Mouse (Mus musculus) limb, embryonic 11.5 days (tissue): Measurements from ENCODE around the gene Zw10. TPM values are rescaled to one million over a fixed set of nuclear protein-coding genes. Genes with fewer than 3 reads are reported as not detected.

Source experiments
- ATAC-seq: fragments of 200-750 bp; cut with Nextera tagmentation; 2 replicates; pipeline ENCODE4 v1.8.0; 2017; ENCODE audit warnings: low read depth; ENCODE audit not compliant: insufficient number of reproducible peaks, low FRiP score, low TSS enrichment
- DNase-seq: peaks from one replicate; pipeline ENCODE4 v3.0.0-alpha.2; 2015; ENCODE audit warnings: low spot score
- H3K27ac ChIP-seq: fragments of 300-500 bp; sonication (generic); replicated peaks from 2 replicates; pipeline ENCODE4 v1.5.1; 2014; ENCODE audit warnings: low read depth, mild to moderate bottlenecking, low read length
- H3K27me3 ChIP-seq: fragments of 300-500 bp; sonication (generic); 2 replicates; pipeline ENCODE4 v1.6.1; 2014; ENCODE audit warnings: mild to moderate bottlenecking, low read length, mixed read lengths; ENCODE audit not compliant: control insufficient read depth, insufficient read depth
- H3K36me3 ChIP-seq: fragments of 300-500 bp; sonication (generic); 2 replicates; pipeline ENCODE4 v1.6.1; 2014; ENCODE audit warnings: mild to moderate bottlenecking, low read length, moderate library complexity, mixed read lengths; ENCODE audit not compliant: control insufficient read depth, insufficient read depth
- H3K4me1 ChIP-seq: fragments of 300-500 bp; sonication (generic); 2 replicates; pipeline ENCODE4 v1.6.1; 2014; ENCODE audit warnings: low read length, mixed read lengths; ENCODE audit not compliant: control insufficient read depth, insufficient read depth
- H3K4me2 ChIP-seq: fragments of 300-500 bp; sonication (generic); 2 replicates; pipeline ENCODE4 v1.6.1; 2014; ENCODE audit warnings: low read depth, mild to moderate bottlenecking, moderate library complexity; ENCODE audit not compliant: severe bottlenecking
- H3K4me3 ChIP-seq: fragments of 300-500 bp; sonication (generic); 2 replicates; pipeline ENCODE4 v1.5.1; 2014; ENCODE audit warnings: low read depth, low read length
- H3K9ac ChIP-seq: fragments of 300-500 bp; sonication (generic); 2 replicates; pipeline ENCODE4 v1.6.1; 2014; ENCODE audit warnings: mild to moderate bottlenecking, low read length
- H3K9me3 ChIP-seq: fragments of 300-500 bp; sonication (generic); 2 replicates; pipeline ENCODE4 v1.6.1; 2016; ENCODE audit warnings: low read length; ENCODE audit not compliant: control insufficient read depth
- WGBS: fragments of 180-500 bp; shearing (Covaris S2); extraction: QIAGEN DNeasy Blood & Tissue Kit; methylation state at CpG from one replicate; pipeline ENCODE4 v1.1.7; 2014; 5-methylcytosine and 5-hydroxymethylcytosine counted together
- polyA plus RNA-seq: library from polyadenylated mRNA; unstranded; fragments of >200 nt; fragmentation: Nextera tagmentation; extraction: Ambion mirVana; gene quantifications from 2 replicates; pipeline ENCODE4 v1.2.1, GENCODE M21; 2014

The Zw10 gene
- 60.2 and 60.4 TPM in 2 replicates for polyA plus RNA-seq

GRCm38 (mm10) chr9:49055333-49056205 is at the start of gene Zw10:
TSS of gene Zw10 (plus strand) at chr9:49055613.
- ATAC-seq (peak; percentile 99), DNase-seq (peak; percentile 96)
- Histone ChIP-seq H3K9ac (peak within 1 kb of the TSS; percentile 72), H3K4me1 (peaks cover 5% of the 10 kb centered on the region; the same call in 1 of the 2 replicates), H3K27me3 (no peaks in the 10 kb centered on the region), H3K9me3 (no peaks in the 10 kb centered on the region), H3K4me2 (peak within 1 kb of the TSS; percentile 52), H3K36me3 (0 out of 2 replicates have a peak, but pooled peaks cover 2% of the 10 kb centered on the region), H3K27ac (peak within 1 kb of the TSS; percentile 47; the same call in 1 of the 2 replicates), H3K4me3 (peak within 1 kb of the TSS; percentile 79)
- under 1% methylated on average over 53 of the region's 53 CpGs for WGBS

- no peaks in the 10 kb centered on the region for H3K27me3 ChIP-seq
- H3K9me3 ChIP-seq, result no peaks in the 10 kb centered on the region
- no peak overlapping the region for H3K4me2 ChIP-seq
- ATAC-seq (no peak), DNase-seq (no peak)
- no peak overlapping the region for H3K4me3 ChIP-seq
- 78% methylated on average over 7 of the region's 7 CpGs for WGBS
- peaks cover 15% of the 10 kb centered on the region for H3K36me3 ChIP-seq
- H3K27ac ChIP-seq, result no peak overlapping the region
- H3K9ac ChIP-seq, result no peak overlapping the region
- no peaks in the 10 kb centered on the region for H3K4me1 ChIP-seq
These were observed 39.6 kb upstream of the Zw10 start for GRCm38 (mm10) chr9:49015824-49016223.

- H3K4me2 ChIP-seq, result no peak overlapping the region
- no peak overlapping the region for H3K4me3 ChIP-seq
- H3K9ac ChIP-seq, result no peak overlapping the region
- WGBS, result 93% methylated on average over 5 of the region's 5 CpGs
- ATAC-seq, result no peak
- H3K27me3 ChIP-seq, result no peaks in the 10 kb centered on the region
- H3K36me3 ChIP-seq, result peaks cover 2% of the 10 kb centered on the region; the same call in 1 of the 2 replicates
- H3K9me3 ChIP-seq, result no peaks in the 10 kb centered on the region
- H3K27ac ChIP-seq, result no peak overlapping the region
- no peaks in the 10 kb centered on the region for H3K4me1 ChIP-seq
- DNase-seq, result no peak
These were observed 34.1 kb upstream of the Zw10 start for GRCm38 (mm10) chr9:49021289-49021688.

- Histone ChIP-seq H3K9ac (no peak overlapping the region), H3K36me3 (peaks cover 5% of the 10 kb centered on the region), H3K4me2 (no peak overlapping the region), H3K9me3 (no peaks in the 10 kb centered on the region), H3K27me3 (no peaks in the 10 kb centered on the region), H3K4me1 (no peaks in the 10 kb centered on the region), H3K27ac (no peak overlapping the region), H3K4me3 (no peak overlapping the region)
- DNase-seq (no peak), ATAC-seq (no peak)
- 84% methylated on average over 5 of the region's 5 CpGs for WGBS
These were observed 31.5 kb upstream of the Zw10 start for GRCm38 (mm10) chr9:49023956-49024355.

- WGBS, result 84% methylated on average over 2 of the region's 2 CpGs
- H3K4me1 ChIP-seq, result no peaks in the 10 kb centered on the region
- no peak overlapping the region for H3K27ac ChIP-seq
- H3K36me3 ChIP-seq, result peaks cover 5% of the 10 kb centered on the region
- no peak overlapping the region for H3K9ac ChIP-seq
- no peaks in the 10 kb centered on the region for H3K27me3 ChIP-seq
- H3K9me3 ChIP-seq, result no peaks in the 10 kb centered on the region
- no peak overlapping the region for H3K4me3 ChIP-seq
- H3K4me2 ChIP-seq, result no peak overlapping the region
- ATAC-seq, result no peak
- no peak for DNase-seq
These were observed 30.9 kb upstream of the Zw10 start for GRCm38 (mm10) chr9:49024529-49024928.

GRCm38 (mm10) chr9:49034764-49035163 is 20.6 kb upstream of the Zw10 start:
- peaks cover 6% of the 10 kb centered on the region; the same call in 1 of the 2 replicates for H3K36me3 ChIP-seq
- ATAC-seq, result no peak

GRCm38 (mm10) chr9:49050901-49051300 is 4.5 kb upstream of the Zw10 start:
- H3K4me2 ChIP-seq, result no peak overlapping the region
- H3K4me3 ChIP-seq, result no peak overlapping the region
- H3K27me3 ChIP-seq, result no peaks in the 10 kb centered on the region
- H3K36me3 ChIP-seq, result no peaks in the 10 kb centered on the region
- no peak overlapping the region for H3K9ac ChIP-seq
- no peaks in the 10 kb centered on the region for H3K4me1 ChIP-seq
- WGBS, result 76% methylated on average over 5 of the region's 5 CpGs
- H3K9me3 ChIP-seq, result no peaks in the 10 kb centered on the region
- DNase-seq, result no peak
- no peak for ATAC-seq
- H3K27ac ChIP-seq, result no peak overlapping the region

More at GRCm38 (mm10) chr9:49034764-49035163, 20.6 kb upstream of the Zw10 start:
- no peak for DNase-seq
- Histone ChIP-seq H3K27ac (no peak overlapping the region), H3K9me3 (no peaks in the 10 kb centered on the region), H3K4me3 (no peak overlapping the region), H3K4me1 (no peaks in the 10 kb centered on the region), H3K27me3 (no peaks in the 10 kb centered on the region), H3K9ac (no peak overlapping the region), H3K4me2 (no peak overlapping the region)
- 94% methylated on average over 4 of the region's 4 CpGs for WGBS

DNA sequence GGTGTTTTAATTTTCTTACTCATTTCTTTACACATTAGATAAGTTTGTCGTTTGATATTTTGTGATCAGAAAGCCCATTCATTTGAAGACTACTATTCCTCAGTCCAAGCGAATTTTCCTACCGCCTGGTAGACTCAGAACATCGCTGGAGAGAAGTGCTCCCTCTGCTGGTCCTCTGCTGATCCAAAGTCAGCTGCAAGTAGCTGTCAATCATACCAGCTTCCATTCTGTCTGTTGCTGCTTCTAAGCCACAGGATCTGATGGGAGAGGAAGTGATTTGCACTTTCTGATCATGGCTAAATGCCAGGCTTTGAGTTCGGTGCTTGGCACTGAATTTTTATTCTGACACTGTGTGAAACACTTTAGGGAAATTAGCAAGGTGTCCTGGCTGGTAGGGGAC is 4.1 kb upstream of the Zw10 start:
- Histone ChIP-seq H3K4me1 (peaks cover 1% of the 10 kb centered on the region; the same call in 1 of the 2 replicates), H3K9ac (no peak overlapping the region), H3K27me3 (no peaks in the 10 kb centered on the region), H3K4me2 (no peak overlapping the region), H3K27ac (no peak overlapping the region), H3K4me3 (no peak overlapping the region), H3K9me3 (no peaks in the 10 kb centered on the region), H3K36me3 (no peaks in the 10 kb centered on the region)
- no peak for ATAC-seq
- DNase-seq, result peak; percentile 72
- WGBS, result 20% methylated on average over 5 of the region's 5 CpGs
